Mouse (Mus musculus) hindbrain, embryonic 15.5 days (tissue): ENCODE results near the gene Batf3. TPM values are rescaled to one million over a fixed set of nuclear protein-coding genes. Genes with fewer than 3 reads are reported as not detected.

Experiments used
- ATAC-seq: fragments of 200-750 bp; cut with Nextera tagmentation; 2 replicates; pipeline ENCODE4 v1.8.0; 2017; ENCODE audit warnings: low read depth, moderate number of reproducible peaks, moderate TSS enrichment; ENCODE audit not compliant: low FRiP score
- H3K27ac ChIP-seq: fragments of 300-500 bp; sonication (generic); replicated peaks from 2 replicates; pipeline ENCODE4 v1.5.1; 2015; ENCODE audit warnings: mild to moderate bottlenecking, inconsistent platforms
- H3K27me3 ChIP-seq: fragments of 300-500 bp; sonication (generic); 2 replicates; pipeline ENCODE4 v1.6.1; 2015; ENCODE audit warnings: control low read depth, inconsistent platforms
- H3K36me3 ChIP-seq: fragments of 300-500 bp; sonication (generic); 2 replicates; pipeline ENCODE4 v1.6.1; 2015; ENCODE audit warnings: control low read depth, inconsistent platforms
- H3K4me1 ChIP-seq: fragments of 300-500 bp; sonication (generic); replicated peaks from 2 replicates; pipeline ENCODE4 v1.6.1; 2015; ENCODE audit warnings: control low read depth, inconsistent platforms
- H3K4me2 ChIP-seq: fragments of 300-500 bp; sonication (generic); 2 replicates; pipeline ENCODE4 v1.6.1; 2015; ENCODE audit warnings: moderate library complexity, mild to moderate bottlenecking, inconsistent platforms
- H3K4me3 ChIP-seq: fragments of 300-500 bp; sonication (generic); 2 replicates; pipeline ENCODE4 v1.5.1; 2015; ENCODE audit warnings: mild to moderate bottlenecking, inconsistent platforms
- H3K9ac ChIP-seq: fragments of 300-500 bp; sonication (generic); 2 replicates; pipeline ENCODE4 v1.6.1; 2015; ENCODE audit warnings: inconsistent platforms
- H3K9me3 ChIP-seq: fragments of 300-500 bp; sonication (generic); 2 replicates; pipeline ENCODE4 v1.6.1; 2016; ENCODE audit warnings: control low read depth, inconsistent platforms
- WGBS: fragments of 180-500 bp; shearing (Covaris S2); methylation state at CpG from one replicate; pipeline ENCODE4 v1.1.7; 2015; 5-methylcytosine and 5-hydroxymethylcytosine counted together
- polyA plus RNA-seq: library from polyadenylated mRNA; unstranded; fragments of >200 nt; fragmentation: Nextera tagmentation; extraction: Ambion mirVana; gene quantifications from 2 replicates; pipeline ENCODE4 v1.2.1, GENCODE M21; 2015

The Batf3 gene
- polyA plus RNA-seq, 1 experiment from 2014 or later: 2.0 TPM

DNA sequence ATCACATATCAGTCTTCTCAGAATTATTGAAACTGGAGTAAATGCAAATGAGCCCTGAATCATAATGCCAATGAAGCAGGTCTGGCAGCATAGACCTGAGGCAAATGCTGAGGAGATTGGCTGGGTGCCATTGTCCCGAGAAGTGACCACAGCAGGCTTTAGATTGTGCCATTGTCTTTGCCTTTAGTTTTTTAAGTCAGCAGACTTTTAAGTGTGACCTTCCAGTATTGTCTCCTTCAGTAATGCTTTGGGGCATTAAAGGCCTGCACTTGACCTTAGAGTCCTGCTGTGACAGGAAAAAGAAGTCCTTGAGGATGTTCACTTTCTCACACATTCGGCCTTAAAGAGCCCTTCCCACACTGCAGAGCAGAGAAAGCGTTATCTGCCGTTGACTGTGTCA lies 27.4 kb upstream of the Batf3 start:
- no peak overlapping the region for H3K4me3 ChIP-seq
- H3K27ac ChIP-seq: no peak overlapping the region
- ATAC-seq: no peak
- H3K27me3 ChIP-seq: no peaks in the 10 kb centered on the region
- no peak overlapping the region for H3K9ac ChIP-seq
- 86% methylated on average over 4 of the region's 4 CpGs for WGBS
- no peaks in the 10 kb centered on the region for H3K36me3 ChIP-seq
- no peaks in the 10 kb centered on the region for H3K4me1 ChIP-seq
- no peak overlapping the region for H3K4me2 ChIP-seq
- H3K9me3 ChIP-seq: no peaks in the 10 kb centered on the region

GRCm38 (mm10) chr1:191071613-191072012 lies 26.0 kb upstream of the Batf3 start:
- H3K4me2 ChIP-seq: no peak overlapping the region
- no peaks in the 10 kb centered on the region for H3K9me3 ChIP-seq
- no peaks in the 10 kb centered on the region for H3K4me1 ChIP-seq
- no peak overlapping the region for H3K27ac ChIP-seq
- H3K9ac ChIP-seq: no peak overlapping the region
- ATAC-seq: no peak
- H3K36me3 ChIP-seq: no peaks in the 10 kb centered on the region
- H3K27me3 ChIP-seq: no peaks in the 10 kb centered on the region
- no peak overlapping the region for H3K4me3 ChIP-seq
- WGBS: 93% methylated on average over 6 of the region's 6 CpGs

- Histone ChIP-seq H3K27me3 (no peaks in the 10 kb centered on the region), H3K27ac (no peak overlapping the region), H3K4me3 (no peak overlapping the region), H3K9me3 (no peaks in the 10 kb centered on the region), H3K9ac (no peak overlapping the region), H3K4me1 (no peaks in the 10 kb centered on the region), H3K36me3 (no peaks in the 10 kb centered on the region), H3K4me2 (no peak overlapping the region)
- ATAC-seq: no peak
- 94% methylated on average over 16 of the region's 16 CpGs for WGBS
Observed at GRCm38 (mm10) chr1:191072329-191072913, 25.2 kb upstream of the Batf3 start.

DNA sequence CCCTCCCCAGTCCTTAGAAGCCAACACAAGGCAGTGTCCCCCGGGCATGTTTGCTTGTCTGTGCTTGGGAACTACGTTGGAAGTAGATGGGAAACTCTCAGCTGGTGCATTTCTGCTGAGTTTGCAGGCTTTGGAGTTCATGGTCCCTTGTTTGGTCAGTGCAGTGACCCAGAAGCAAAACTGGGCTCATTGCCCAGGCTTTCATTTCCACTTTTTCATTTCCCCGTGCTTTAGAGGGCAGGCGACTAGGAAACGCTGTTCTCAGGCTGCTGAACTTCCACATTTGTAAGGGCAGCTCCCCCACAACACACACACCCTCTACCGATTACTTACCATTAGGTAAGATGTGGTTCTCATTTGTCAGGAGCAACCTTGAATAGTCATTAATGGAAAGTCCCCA lies 24.6 kb upstream of the Batf3 start:
- 69% methylated on average over 6 of the region's 6 CpGs for WGBS
- ATAC-seq: no peak

GRCm38 (mm10) chr1:191073486-191073885 lies 24.2 kb upstream of the Batf3 start:
- no peaks in the 10 kb centered on the region for H3K36me3 ChIP-seq
- H3K9ac ChIP-seq: no peak overlapping the region
- no peak overlapping the region for H3K27ac ChIP-seq
- no peaks in the 10 kb centered on the region for H3K4me1 ChIP-seq
- H3K4me2 ChIP-seq: no peak overlapping the region
- H3K27me3 ChIP-seq: no peaks in the 10 kb centered on the region
- H3K9me3 ChIP-seq: no peaks in the 10 kb centered on the region
- no peak for ATAC-seq
- no peak overlapping the region for H3K4me3 ChIP-seq
- WGBS: 91% methylated on average over 4 of the region's 4 CpGs

More for the DNA sequence above, 24.6 kb upstream of the Batf3 start:
- no peaks in the 10 kb centered on the region for H3K9me3 ChIP-seq
- H3K4me2 ChIP-seq: no peak overlapping the region
- no peaks in the 10 kb centered on the region for H3K27me3 ChIP-seq
- H3K4me3 ChIP-seq: no peak overlapping the region
- H3K36me3 ChIP-seq: no peaks in the 10 kb centered on the region
- H3K9ac ChIP-seq: no peak overlapping the region
- H3K4me1 ChIP-seq: no peaks in the 10 kb centered on the region
- H3K27ac ChIP-seq: no peak overlapping the region

GRCm38 (mm10) chr1:191075199-191075883 lies 22.3 kb upstream of the Batf3 start:
- Histone ChIP-seq H3K4me2 (no peak overlapping the region), H3K4me1 (no peaks in the 10 kb centered on the region), H3K9me3 (no peaks in the 10 kb centered on the region), H3K27me3 (no peaks in the 10 kb centered on the region), H3K9ac (no peak overlapping the region), H3K36me3 (no peaks in the 10 kb centered on the region), H3K4me3 (no peak overlapping the region), H3K27ac (no peak overlapping the region)
- WGBS: 69% methylated on average over 10 of the region's 10 CpGs
- no peak; the same call in 1 of the 2 replicates for ATAC-seq

GRCm38 (mm10) chr1:191083230-191083629 lies 14.4 kb upstream of the Batf3 start:
- no peak overlapping the region for H3K4me3 ChIP-seq
- no peaks in the 10 kb centered on the region for H3K36me3 ChIP-seq
- H3K9ac ChIP-seq: no peak overlapping the region
- no peaks in the 10 kb centered on the region for H3K27me3 ChIP-seq
- WGBS: 92% methylated on average over 8 of the region's 8 CpGs
- no peaks in the 10 kb centered on the region for H3K9me3 ChIP-seq
- no peak overlapping the region for H3K4me2 ChIP-seq
- no peak for ATAC-seq
- no peaks in the 10 kb centered on the region for H3K4me1 ChIP-seq
- H3K27ac ChIP-seq: no peak overlapping the region

GRCm38 (mm10) chr1:191084951-191085559 lies 12.6 kb upstream of the Batf3 start:
- no peak overlapping the region for H3K4me2 ChIP-seq
- H3K4me1 ChIP-seq: no peaks in the 10 kb centered on the region
- no peak overlapping the region for H3K27ac ChIP-seq
- H3K36me3 ChIP-seq: no peaks in the 10 kb centered on the region
- H3K9me3 ChIP-seq: no peaks in the 10 kb centered on the region
- H3K9ac ChIP-seq: no peak overlapping the region
- H3K4me3 ChIP-seq: no peak overlapping the region
- H3K27me3 ChIP-seq: no peaks in the 10 kb centered on the region
- no peak for ATAC-seq
- WGBS: 72% methylated on average over 5 of the region's 5 CpGs

GRCm38 (mm10) chr1:191085597-191085996 lies 12.1 kb upstream of the Batf3 start:
- Histone ChIP-seq H3K4me3 (no peak overlapping the region), H3K27me3 (no peaks in the 10 kb centered on the region), H3K4me2 (no peak overlapping the region), H3K9me3 (no peaks in the 10 kb centered on the region), H3K4me1 (no peaks in the 10 kb centered on the region), H3K27ac (no peak overlapping the region), H3K9ac (no peak overlapping the region), H3K36me3 (no peaks in the 10 kb centered on the region)
- no peak for ATAC-seq
- 77% methylated on average over 12 of the region's 12 CpGs for WGBS

GRCm38 (mm10) chr1:191086304-191086878 lies 11.3 kb upstream of the Batf3 start:
- H3K9me3 ChIP-seq: no peaks in the 10 kb centered on the region
- H3K9ac ChIP-seq: no peak overlapping the region
- 90% methylated on average over 7 of the region's 7 CpGs for WGBS

DNA sequence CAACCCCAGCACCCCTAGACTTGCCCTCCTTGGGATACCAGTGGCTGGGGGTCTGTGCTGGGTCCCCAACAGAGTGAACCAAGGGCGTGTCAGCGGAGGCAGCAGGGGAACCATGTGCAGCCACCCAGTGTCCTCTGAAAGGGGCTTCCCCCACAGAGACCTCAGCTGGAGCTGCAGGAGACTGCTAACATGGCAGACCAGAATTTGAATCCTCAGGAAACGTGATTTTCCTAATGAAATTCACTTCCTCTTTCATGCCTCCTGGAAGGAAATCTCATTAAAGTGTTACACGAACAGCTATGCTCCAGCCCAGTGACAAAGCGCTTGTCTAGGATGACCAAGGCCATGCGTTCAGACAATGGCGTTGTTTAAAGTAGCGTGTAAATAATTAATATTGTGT lies 10.7 kb upstream of the Batf3 start:
- no peak overlapping the region for H3K4me3 ChIP-seq
- 76% methylated on average over 8 of the region's 8 CpGs for WGBS
- no peaks in the 10 kb centered on the region for H3K9me3 ChIP-seq
- H3K9ac ChIP-seq: no peak overlapping the region
- H3K27ac ChIP-seq: no peak overlapping the region
- no peaks in the 10 kb centered on the region for H3K27me3 ChIP-seq
- H3K36me3 ChIP-seq: no peaks in the 10 kb centered on the region
- H3K4me1 ChIP-seq: no peaks in the 10 kb centered on the region
- H3K4me2 ChIP-seq: no peak overlapping the region
- ATAC-seq: no peak

More at GRCm38 (mm10) chr1:191086304-191086878, 11.3 kb upstream of the Batf3 start:
- Histone ChIP-seq H3K27me3 (no peaks in the 10 kb centered on the region), H3K4me2 (no peak overlapping the region), H3K4me3 (no peak overlapping the region), H3K27ac (no peak overlapping the region), H3K36me3 (no peaks in the 10 kb centered on the region), H3K4me1 (no peaks in the 10 kb centered on the region)
- no peak for ATAC-seq

DNA sequence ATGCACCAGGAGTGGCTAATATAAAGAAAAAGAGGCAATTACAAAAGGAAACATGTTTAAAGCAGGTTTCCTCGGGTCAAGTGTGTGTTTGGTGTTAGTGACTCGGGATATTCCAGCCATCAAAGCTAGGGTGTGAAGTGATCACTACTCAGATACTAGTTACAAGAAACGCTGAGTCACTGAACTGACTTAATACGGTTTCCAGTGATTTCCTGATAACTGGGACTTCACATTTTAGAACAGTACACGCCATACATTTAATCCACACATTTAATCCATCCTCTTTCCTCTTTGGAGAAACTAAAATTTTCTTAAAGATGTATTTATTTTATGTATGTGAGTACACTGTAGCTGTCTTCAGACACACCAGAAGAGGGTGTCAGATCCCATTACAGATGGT lies 9.7 kb upstream of the Batf3 start:
- Histone ChIP-seq H3K27me3 (no peaks in the 10 kb centered on the region), H3K9me3 (no peaks in the 10 kb centered on the region), H3K36me3 (no peaks in the 10 kb centered on the region), H3K4me1 (no peaks in the 10 kb centered on the region), H3K9ac (no peak overlapping the region), H3K4me3 (no peak overlapping the region), H3K27ac (no peak overlapping the region), H3K4me2 (no peak overlapping the region)
- WGBS: 87% methylated on average over 5 of the region's 5 CpGs
- no peak for ATAC-seq
